Mouse (Mus musculus) adrenal gland, adult (tissue): ENCODE measurements around the gene Rhobtb1.
A peak's percentile ranks its signal among the peaks of the same experiment; 100 is the strongest.

Source experiments
- DNase-seq, 2 experiments: peaks; one replicate each; pipeline ENCODE4 v3.0.0; 2022 to 2023; ENCODE audit warnings: low spot score in 1 of 2; ENCODE audit not compliant: inconsistent age in 2 of 2

The Rhobtb1 gene

GRCm38 (mm10) chr10:69268061-69268643 lies 116.9 kb downstream of the Rhobtb1 start:
- DNase-seq: no peak

- DNase-seq: no peak
Observed at GRCm38 (mm10) chr10:69271436-69271835, 120.2 kb downstream of the Rhobtb1 start.

GRCm38 (mm10) chr10:69274275-69274674 lies 123.0 kb downstream of the Rhobtb1 start:
- DNase-seq: no peak

GRCm38 (mm10) chr10:69274705-69275104 lies 123.5 kb downstream of the Rhobtb1 start:
- peak in 1 of 2 experiments; percentile 37 for DNase-seq

GRCm38 (mm10) chr10:69275811-69276775 lies 124.9 kb downstream of the Rhobtb1 start:
- DNase-seq: no peak

GRCm38 (mm10) chr10:69276920-69277435 lies 125.7 kb downstream of the Rhobtb1 start:
- DNase-seq: no peak

- DNase-seq: no peak
Observed at GRCm38 (mm10) chr10:69278764-69279606, 127.8 kb downstream of the Rhobtb1 start.

GRCm38 (mm10) chr10:69279607-69279978 lies 128.4 kb downstream of the Rhobtb1 start:
- no peak for DNase-seq

GRCm38 (mm10) chr10:69286939-69287338 lies 135.7 kb downstream of the Rhobtb1 start:
- no peak for DNase-seq

GRCm38 (mm10) chr10:69288086-69288485 lies 136.9 kb downstream of the Rhobtb1 start:
- no peak for DNase-seq

- DNase-seq: no peak
Observed at GRCm38 (mm10) chr10:69288720-69289119, 137.5 kb downstream of the Rhobtb1 start.

GRCm38 (mm10) chr10:69290736-69291135 lies 139.5 kb downstream of the Rhobtb1 start:
- no peak for DNase-seq

- DNase-seq: no peak
Observed at GRCm38 (mm10) chr10:69295919-69296318, 144.7 kb downstream of the Rhobtb1 start.

- DNase-seq: peak; percentile 55 to 94
Observed at GRCm38 (mm10) chr10:69299985-69300384, 148.8 kb downstream of the Rhobtb1 start.

- DNase-seq: no peak
Observed at GRCm38 (mm10) chr10:69302667-69303066, 151.4 kb downstream of the Rhobtb1 start.

GRCm38 (mm10) chr10:69304819-69305218 lies 153.6 kb downstream of the Rhobtb1 start:
- DNase-seq: no peak

- DNase-seq: no peak
Observed at GRCm38 (mm10) chr10:69305600-69305999, 154.4 kb downstream of the Rhobtb1 start.

GRCm38 (mm10) chr10:69306205-69306604 lies 155.0 kb downstream of the Rhobtb1 start:
- DNase-seq: peak; percentile 48 to 79

- peak; percentile 44 to 91 for DNase-seq
Observed at GRCm38 (mm10) chr10:69307067-69307466, 155.8 kb downstream of the Rhobtb1 start.

- no peak for DNase-seq
Observed at GRCm38 (mm10) chr10:69309109-69309508, 157.9 kb downstream of the Rhobtb1 start.

GRCm38 (mm10) chr10:69311867-69312266 lies 160.6 kb downstream of the Rhobtb1 start:
- no peak for DNase-seq
